Mouse (Mus musculus): ENCODE results near the gene Npl. TPM values are rescaled to one million over a fixed set of nuclear protein-coding genes. Genes with fewer than 3 reads are reported as not detected.

The Npl gene
- polyA plus RNA-seq, 1 experiment: 6.3 TPM

- H3K27me3 ChIP-seq (ENCODE audit: control insufficient read depth, insufficient read depth, low read length): no peaks in the 10 kb centered on the region
- no peaks in the 10 kb centered on the region for H3K4me1 ChIP-seq (ENCODE audit: control insufficient read depth, insufficient read depth, insufficient read length, low read length)
- WGBS: 49% methylated on average over 2 of the region's 2 CpGs
- TF ChIP-seq POLR2A (IDR thresholded peaks at IDR 0.05; ENCODE audit: low read depth, low read length): no peak
- TF ChIP-seq CTCF (IDR thresholded peaks at IDR 0.05; ENCODE audit: extremely low read depth, insufficient read length, insufficient replicate concordance, low read depth, low read length): no peak
- H3K36me3 ChIP-seq (ENCODE audit: control insufficient read depth, insufficient read depth, low read length): no peaks in the 10 kb centered on the region
- H3K4me3 ChIP-seq (ENCODE audit: low read depth, low read length): no peak overlapping the region
- no peak overlapping the region for H3K27ac ChIP-seq (ENCODE audit: insufficient read depth, low read depth, low read length)
These were observed 35.9 kb upstream of the Npl start for GRCm38 (mm10) chr1:153585752-153586151.

GRCm38 (mm10) chr1:153583189-153583588, 33.3 kb upstream of the Npl start:
- no peaks in the 10 kb centered on the region for H3K27me3 ChIP-seq (ENCODE audit: control insufficient read depth, insufficient read depth, low read length)
- no peaks in the 10 kb centered on the region for H3K4me1 ChIP-seq (ENCODE audit: control insufficient read depth, insufficient read depth, insufficient read length, low read length)
- 62% methylated on average over 4 of the region's 4 CpGs for WGBS
- TF ChIP-seq POLR2A (IDR thresholded peaks at IDR 0.05; ENCODE audit: low read depth, low read length): no peak
- no peak for TF ChIP-seq CTCF (IDR thresholded peaks at IDR 0.05; ENCODE audit: extremely low read depth, insufficient read length, insufficient replicate concordance, low read depth, low read length)
- no peaks in the 10 kb centered on the region for H3K36me3 ChIP-seq (ENCODE audit: control insufficient read depth, insufficient read depth, low read length)
- no peak overlapping the region for H3K27ac ChIP-seq (ENCODE audit: insufficient read depth, low read depth, low read length)
- H3K4me3 ChIP-seq (ENCODE audit: low read depth, low read length): no peak overlapping the region

DNA sequence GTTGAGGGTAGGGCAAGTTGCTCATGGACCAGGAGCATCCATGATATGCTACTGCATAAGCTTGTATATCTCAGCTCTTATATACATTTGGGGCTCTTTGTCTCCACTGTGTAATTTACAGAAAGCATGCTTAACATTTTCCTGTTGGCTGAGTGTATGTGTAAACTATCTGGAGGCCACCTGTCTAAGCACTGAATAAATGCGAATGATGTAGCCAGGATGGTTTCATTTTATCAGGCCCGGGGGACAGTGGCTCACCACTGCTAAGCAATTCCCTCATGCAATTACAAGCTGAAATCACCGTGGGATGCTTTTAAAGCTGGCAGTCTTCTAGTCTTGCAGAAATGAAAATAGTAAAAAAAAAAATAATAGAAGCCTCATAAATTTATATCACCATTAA, 24.9 kb upstream of the Npl start:
- TF ChIP-seq POLR2A (IDR thresholded peaks at IDR 0.05; ENCODE audit: low read depth, low read length) (no peak), CTCF (IDR thresholded peaks at IDR 0.05; ENCODE audit: extremely low read depth, insufficient read length, insufficient replicate concordance, low read depth, low read length) (no peak)
- Histone ChIP-seq H3K4me1 (ENCODE audit: control insufficient read depth, insufficient read depth, insufficient read length, low read length) (no peaks in the 10 kb centered on the region), H3K4me3 (ENCODE audit: low read depth, low read length) (no peak overlapping the region), H3K36me3 (ENCODE audit: control insufficient read depth, insufficient read depth, low read length) (no peaks in the 10 kb centered on the region), H3K27me3 (ENCODE audit: control insufficient read depth, insufficient read depth, low read length) (no peaks in the 10 kb centered on the region), H3K27ac (ENCODE audit: insufficient read depth, low read depth, low read length) (no peak overlapping the region)
- WGBS: 68% methylated on average over 3 of the region's 3 CpGs

DNA sequence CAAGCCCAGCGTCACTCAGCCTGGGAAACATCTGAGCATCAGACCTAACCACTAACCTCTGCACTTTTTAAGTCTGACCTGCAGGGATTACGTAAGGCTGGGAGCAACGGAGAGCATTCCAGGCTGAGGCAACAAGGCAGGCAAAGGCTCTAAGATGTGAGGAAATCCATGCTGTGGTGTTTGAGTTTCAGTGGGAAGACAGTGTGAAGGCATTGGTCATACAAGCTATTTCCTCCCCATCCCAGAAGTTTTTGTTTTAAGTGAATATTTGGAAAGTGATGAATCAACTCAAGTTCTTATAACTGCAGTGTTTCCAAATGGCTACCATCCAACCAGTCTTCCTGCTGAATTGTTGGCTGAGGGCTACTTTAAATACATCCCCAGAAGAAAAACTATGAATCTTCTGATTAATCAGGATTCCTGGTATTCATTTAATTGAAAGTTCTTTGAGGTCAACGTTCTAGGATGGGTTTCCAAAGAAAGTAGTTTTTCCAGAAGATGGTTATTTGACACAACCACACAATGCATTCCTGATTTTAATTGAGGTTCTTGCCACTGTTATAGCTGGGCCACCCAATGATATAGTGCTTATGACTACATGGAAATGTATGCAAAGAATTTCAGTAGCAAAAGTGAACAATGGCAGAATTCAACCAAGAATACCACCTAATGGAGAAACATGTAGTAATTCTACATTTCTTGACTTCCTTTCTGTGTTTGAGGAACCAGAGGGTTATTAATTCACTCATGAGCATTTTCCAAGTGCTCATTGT, 22.6 kb upstream of the Npl start:
- H3K36me3 ChIP-seq (ENCODE audit: control insufficient read depth, insufficient read depth, low read length): no peaks in the 10 kb centered on the region
- no peak for TF ChIP-seq POLR2A (IDR thresholded peaks at IDR 0.05; ENCODE audit: low read depth, low read length)
- TF ChIP-seq CTCF (IDR thresholded peaks at IDR 0.05; ENCODE audit: extremely low read depth, insufficient read length, insufficient replicate concordance, low read depth, low read length): no peak
- WGBS: 62% methylated on average over 4 of the region's 4 CpGs
- H3K4me3 ChIP-seq (ENCODE audit: low read depth, low read length): no peak overlapping the region
- no peaks in the 10 kb centered on the region for H3K27me3 ChIP-seq (ENCODE audit: control insufficient read depth, insufficient read depth, low read length)
- no peaks in the 10 kb centered on the region for H3K4me1 ChIP-seq (ENCODE audit: control insufficient read depth, insufficient read depth, insufficient read length, low read length)
- H3K27ac ChIP-seq (ENCODE audit: insufficient read depth, low read depth, low read length): no peak overlapping the region

- no peaks in the 10 kb centered on the region for H3K36me3 ChIP-seq (ENCODE audit: control insufficient read depth, insufficient read depth, low read length)
- no peak overlapping the region for H3K4me3 ChIP-seq (ENCODE audit: low read depth, low read length)
- TF ChIP-seq POLR2A (IDR thresholded peaks at IDR 0.05; ENCODE audit: low read depth, low read length) (no peak), CTCF (IDR thresholded peaks at IDR 0.05; ENCODE audit: extremely low read depth, insufficient read length, insufficient replicate concordance, low read depth, low read length) (no peak)
- no peak overlapping the region for H3K27ac ChIP-seq (ENCODE audit: insufficient read depth, low read depth, low read length)
- no peaks in the 10 kb centered on the region for H3K4me1 ChIP-seq (ENCODE audit: control insufficient read depth, insufficient read depth, insufficient read length, low read length)
- H3K27me3 ChIP-seq (ENCODE audit: control insufficient read depth, insufficient read depth, low read length): no peaks in the 10 kb centered on the region
- 70% methylated on average over 8 of the region's 8 CpGs for WGBS
These were observed 15.9 kb upstream of the Npl start for GRCm38 (mm10) chr1:153565701-153566100.

DNA sequence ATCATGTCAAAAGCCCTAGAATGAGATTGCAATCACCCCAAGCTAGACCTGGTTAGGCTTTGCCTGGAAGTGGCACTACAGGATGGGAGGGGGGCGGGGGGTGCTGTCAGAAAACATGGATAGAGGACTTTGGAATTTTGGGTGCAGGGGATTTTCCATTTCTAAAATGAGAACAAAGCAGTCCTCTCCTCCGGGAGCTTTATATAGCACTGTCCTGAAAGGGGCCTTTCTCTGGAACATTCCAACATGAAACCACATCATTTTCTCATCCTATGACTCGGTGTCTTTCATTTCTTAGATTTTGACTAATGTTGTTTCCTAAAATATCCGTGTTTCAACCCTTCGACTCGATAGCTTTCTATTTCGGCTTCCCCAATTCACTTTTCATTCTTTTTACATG, 14.9 kb upstream of the Npl start:
- WGBS: 78% methylated on average over 7 of the region's 7 CpGs
- TF ChIP-seq POLR2A (IDR thresholded peaks at IDR 0.05; ENCODE audit: low read depth, low read length) (no peak), CTCF (IDR thresholded peaks at IDR 0.05; ENCODE audit: extremely low read depth, insufficient read length, insufficient replicate concordance, low read depth, low read length) (no peak)
- Histone ChIP-seq H3K4me1 (ENCODE audit: control insufficient read depth, insufficient read depth, insufficient read length, low read length) (no peaks in the 10 kb centered on the region), H3K27me3 (ENCODE audit: control insufficient read depth, insufficient read depth, low read length) (no peaks in the 10 kb centered on the region), H3K4me3 (ENCODE audit: low read depth, low read length) (no peak overlapping the region), H3K36me3 (ENCODE audit: control insufficient read depth, insufficient read depth, low read length) (no peaks in the 10 kb centered on the region), H3K27ac (ENCODE audit: insufficient read depth, low read depth, low read length) (no peak overlapping the region)

DNA sequence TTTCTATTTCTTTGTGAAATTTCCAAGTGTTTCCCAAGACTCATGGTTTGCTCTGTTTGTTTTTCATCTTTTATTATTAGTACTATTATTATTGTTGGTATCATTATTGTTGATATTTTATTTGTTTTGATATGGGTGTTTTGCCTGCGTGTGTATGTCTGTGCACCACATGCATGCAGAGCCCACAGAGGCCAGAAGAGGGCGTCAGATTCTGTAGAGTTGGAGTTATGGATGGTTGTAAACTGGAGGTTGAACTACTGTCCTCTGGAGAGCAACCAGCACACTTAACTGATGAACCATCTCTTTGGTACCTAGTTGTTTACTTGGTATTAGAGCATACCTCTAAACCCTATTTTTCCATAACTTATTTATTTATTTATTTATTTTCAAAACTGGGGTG, 13.8 kb upstream of the Npl start:
- WGBS: 50% methylated on average over 2 of the region's 2 CpGs
- Histone ChIP-seq H3K27me3 (ENCODE audit: control insufficient read depth, insufficient read depth, low read length) (no peaks in the 10 kb centered on the region), H3K27ac (ENCODE audit: insufficient read depth, low read depth, low read length) (no peak overlapping the region), H3K4me1 (ENCODE audit: control insufficient read depth, insufficient read depth, insufficient read length, low read length) (no peaks in the 10 kb centered on the region), H3K4me3 (ENCODE audit: low read depth, low read length) (no peak overlapping the region), H3K36me3 (ENCODE audit: control insufficient read depth, insufficient read depth, low read length) (no peaks in the 10 kb centered on the region)
- TF ChIP-seq CTCF (IDR thresholded peaks at IDR 0.05; ENCODE audit: extremely low read depth, insufficient read length, insufficient replicate concordance, low read depth, low read length): no peak
- TF ChIP-seq POLR2A (IDR thresholded peaks at IDR 0.05; ENCODE audit: low read depth, low read length): no peak

Measured in small intestine, adult 2 months (tissue).